Mouse (Mus musculus) limb, embryonic 11.5 days (tissue): Measurements from ENCODE around the gene Dctn3. TPM values are rescaled to one million over a fixed set of nuclear protein-coding genes. Genes with fewer than 3 reads are reported as not detected.
"Not testable (repeated sequence)": the region's sequence is repeated elsewhere in the genome, so short reads cannot be mapped to it uniquely, and the experiment has no call there.

Experiments
- ATAC-seq: fragments of 200-750 bp; cut with Nextera tagmentation; 2 replicates; pipeline ENCODE4 v1.8.0; 2017; ENCODE audit warnings: low read depth; ENCODE audit not compliant: insufficient number of reproducible peaks, low FRiP score, low TSS enrichment
- DNase-seq: peaks from one replicate; pipeline ENCODE4 v3.0.0-alpha.2; 2015; ENCODE audit warnings: low spot score
- H3K27ac ChIP-seq: fragments of 300-500 bp; sonication (generic); replicated peaks from 2 replicates; pipeline ENCODE4 v1.5.1; 2014; ENCODE audit warnings: low read depth, mild to moderate bottlenecking, low read length
- H3K27me3 ChIP-seq: fragments of 300-500 bp; sonication (generic); 2 replicates; pipeline ENCODE4 v1.6.1; 2014; ENCODE audit warnings: mild to moderate bottlenecking, low read length, mixed read lengths; ENCODE audit not compliant: control insufficient read depth, insufficient read depth
- H3K36me3 ChIP-seq: fragments of 300-500 bp; sonication (generic); 2 replicates; pipeline ENCODE4 v1.6.1; 2014; ENCODE audit warnings: mild to moderate bottlenecking, low read length, moderate library complexity, mixed read lengths; ENCODE audit not compliant: control insufficient read depth, insufficient read depth
- H3K4me1 ChIP-seq: fragments of 300-500 bp; sonication (generic); 2 replicates; pipeline ENCODE4 v1.6.1; 2014; ENCODE audit warnings: low read length, mixed read lengths; ENCODE audit not compliant: control insufficient read depth, insufficient read depth
- H3K4me2 ChIP-seq: fragments of 300-500 bp; sonication (generic); 2 replicates; pipeline ENCODE4 v1.6.1; 2014; ENCODE audit warnings: low read depth, mild to moderate bottlenecking, moderate library complexity; ENCODE audit not compliant: severe bottlenecking
- H3K4me3 ChIP-seq: fragments of 300-500 bp; sonication (generic); 2 replicates; pipeline ENCODE4 v1.5.1; 2014; ENCODE audit warnings: low read depth, low read length
- H3K9ac ChIP-seq: fragments of 300-500 bp; sonication (generic); 2 replicates; pipeline ENCODE4 v1.6.1; 2014; ENCODE audit warnings: mild to moderate bottlenecking, low read length
- H3K9me3 ChIP-seq: fragments of 300-500 bp; sonication (generic); 2 replicates; pipeline ENCODE4 v1.6.1; 2016; ENCODE audit warnings: low read length; ENCODE audit not compliant: control insufficient read depth
- WGBS: fragments of 180-500 bp; shearing (Covaris S2); extraction: QIAGEN DNeasy Blood & Tissue Kit; methylation state at CpG from one replicate; pipeline ENCODE4 v1.1.7; 2014; 5-methylcytosine and 5-hydroxymethylcytosine counted together
- polyA plus RNA-seq: library from polyadenylated mRNA; unstranded; fragments of >200 nt; fragmentation: Nextera tagmentation; extraction: Ambion mirVana; gene quantifications from 2 replicates; pipeline ENCODE4 v1.2.1, GENCODE M21; 2014

Gene Dctn3
- polyA plus RNA-seq, 1 experiment from 2014 or later = 104 TPM

DNA sequence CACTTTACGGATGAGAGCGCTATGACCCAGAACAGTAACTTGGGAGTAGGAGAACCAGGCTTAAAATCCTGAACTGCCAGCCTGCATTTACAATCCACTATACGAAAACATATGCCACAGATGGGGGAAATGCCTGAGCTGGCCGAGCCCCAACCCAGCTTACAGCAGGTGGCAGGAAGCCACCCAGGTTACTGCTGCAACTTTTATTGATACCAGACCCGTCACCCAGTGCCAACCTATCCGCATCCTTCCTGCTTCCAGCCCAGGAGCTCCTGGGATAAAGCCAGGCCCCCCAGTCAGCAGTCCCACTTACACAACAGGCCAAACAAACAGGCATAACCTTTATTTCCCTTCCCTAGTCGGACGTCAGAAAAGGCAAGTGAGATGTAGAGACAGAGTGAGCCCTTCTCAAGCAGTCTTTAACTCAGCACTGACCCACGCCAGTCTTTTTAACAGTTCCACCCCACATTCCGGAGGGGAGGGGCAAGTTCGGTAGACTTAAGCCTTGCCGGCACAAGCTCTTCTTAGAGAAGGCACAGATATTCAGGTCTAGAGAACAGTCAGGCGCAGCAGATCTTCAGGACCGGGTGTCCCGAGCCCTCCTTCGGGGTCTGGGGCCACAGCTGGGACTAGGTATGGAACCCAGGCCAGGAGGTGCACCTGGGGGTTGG, 11.1 kb downstream of the Dctn3 start:
- no peaks in the 10 kb centered on the region for H3K27me3 ChIP-seq
- no peak overlapping the region for H3K27ac ChIP-seq
- no peak for DNase-seq
- peaks cover 21% of the 10 kb centered on the region for H3K4me1 ChIP-seq
- ATAC-seq = no peak
- peak overlapping the region; percentile 80 for H3K4me3 ChIP-seq
- H3K36me3 ChIP-seq = 0 out of 2 replicates have a peak, but pooled peaks cover 3% of the 10 kb centered on the region
- H3K9ac ChIP-seq = no peak overlapping the region; the same call in 1 of the 2 replicates
- peak overlapping the region; percentile 93 for H3K4me2 ChIP-seq
- 76% methylated on average over 16 of the region's 16 CpGs for WGBS
- no peaks in the 10 kb centered on the region for H3K9me3 ChIP-seq

DNA sequence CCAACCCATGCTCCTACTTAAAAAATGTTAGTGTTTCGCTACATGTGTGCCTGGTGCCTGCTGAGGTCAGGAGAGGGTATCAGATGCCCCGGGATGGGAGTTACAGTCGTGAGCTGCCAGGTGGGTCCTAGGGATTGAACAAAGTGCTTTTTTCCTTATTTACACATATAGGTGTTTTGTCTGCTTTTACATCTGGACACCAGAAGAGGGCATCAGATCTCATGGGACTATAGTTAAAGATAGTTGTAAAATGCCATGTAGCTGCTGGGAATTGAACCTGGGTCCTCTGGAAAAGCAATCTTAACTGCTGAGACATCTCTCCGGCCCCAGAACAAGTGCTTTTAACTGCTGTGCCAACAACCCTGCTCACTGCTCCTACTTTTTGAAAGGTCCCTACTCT, 12.7 kb downstream of the Dctn3 start:
- H3K4me2 ChIP-seq = no peak overlapping the region
- WGBS = 72% methylated on average over 4 of the region's 4 CpGs
- no peak overlapping the region for H3K27ac ChIP-seq
- H3K36me3 ChIP-seq = 0 out of 2 replicates have a peak, but pooled peaks cover 3% of the 10 kb centered on the region
- H3K4me3 ChIP-seq = no peak overlapping the region
- DNase-seq (no peak), ATAC-seq (no peak)
- H3K9ac ChIP-seq = no peak overlapping the region
- H3K27me3 ChIP-seq = peaks cover 7% of the 10 kb centered on the region
- no peaks in the 10 kb centered on the region for H3K9me3 ChIP-seq
- peaks cover 13% of the 10 kb centered on the region for H3K4me1 ChIP-seq

DNA sequence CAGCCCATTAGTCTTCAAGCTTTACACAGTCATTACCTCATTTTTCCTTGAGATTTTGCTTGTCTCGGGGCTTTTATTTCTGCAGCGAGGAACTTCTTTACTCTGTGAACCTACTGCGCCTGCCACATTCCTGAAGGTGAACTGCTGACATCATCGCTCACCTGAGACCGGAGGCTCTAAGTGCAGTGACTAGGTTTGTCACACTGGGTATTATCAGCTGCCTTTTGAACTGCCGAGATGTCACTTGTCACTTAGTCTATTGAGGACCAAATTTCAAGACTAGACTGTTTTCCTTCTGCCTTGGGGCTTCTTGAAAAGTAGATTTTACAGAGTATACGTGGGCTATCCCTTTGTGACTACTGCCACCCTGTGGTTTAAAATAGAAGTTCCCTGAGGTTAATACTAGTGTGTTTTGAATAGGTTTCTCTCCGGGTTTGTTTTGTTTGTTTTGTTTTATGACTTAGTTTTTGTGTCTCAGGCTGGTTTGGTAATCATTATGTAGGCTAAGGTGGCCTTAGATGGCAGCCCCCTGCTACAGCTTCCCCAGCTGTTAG, 14.7 kb downstream of the Dctn3 start:
- H3K4me2 ChIP-seq = no peak overlapping the region
- no peak for DNase-seq

DNA sequence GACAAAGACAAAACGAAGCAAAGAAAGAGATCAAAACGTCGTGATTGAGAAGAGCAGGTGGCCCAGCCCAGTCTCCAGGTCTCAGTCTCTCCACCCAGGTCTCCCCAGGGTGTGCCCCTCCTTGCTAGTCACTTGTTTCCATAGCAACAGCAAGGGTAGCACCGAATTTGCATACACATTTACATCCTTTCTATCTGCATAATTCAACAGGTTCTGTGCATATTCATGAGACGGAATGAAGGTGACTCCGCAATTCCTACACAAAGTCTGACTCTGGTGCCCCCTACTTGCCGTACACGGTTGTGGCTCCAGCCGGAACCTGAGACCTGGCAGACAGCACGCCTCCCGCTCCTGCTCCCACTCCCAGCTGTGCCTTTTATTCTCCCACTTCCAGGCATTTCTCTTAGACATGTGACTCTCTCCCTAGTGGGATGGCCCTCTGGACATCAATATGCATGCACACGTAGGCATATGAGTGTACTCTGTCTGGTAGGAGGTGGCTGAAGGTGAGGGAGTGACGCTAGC, 15.9 kb downstream of the Dctn3 start:
- peaks cover 9% of the 10 kb centered on the region for H3K4me1 ChIP-seq
- H3K27ac ChIP-seq = no peak overlapping the region

More for the DNA sequence above, 14.7 kb downstream of the Dctn3 start:
- peaks cover 11% of the 10 kb centered on the region for H3K27me3 ChIP-seq
- no peak overlapping the region for H3K27ac ChIP-seq
- H3K4me1 ChIP-seq = peaks cover 15% of the 10 kb centered on the region
- no peak overlapping the region for H3K9ac ChIP-seq
- no peaks in the 10 kb centered on the region for H3K9me3 ChIP-seq
- 41% methylated on average over 8 of the region's 8 CpGs for WGBS
- 0 out of 2 replicates have a peak, but pooled peaks cover 3% of the 10 kb centered on the region for H3K36me3 ChIP-seq
- no peak for ATAC-seq
- no peak overlapping the region for H3K4me3 ChIP-seq

DNA sequence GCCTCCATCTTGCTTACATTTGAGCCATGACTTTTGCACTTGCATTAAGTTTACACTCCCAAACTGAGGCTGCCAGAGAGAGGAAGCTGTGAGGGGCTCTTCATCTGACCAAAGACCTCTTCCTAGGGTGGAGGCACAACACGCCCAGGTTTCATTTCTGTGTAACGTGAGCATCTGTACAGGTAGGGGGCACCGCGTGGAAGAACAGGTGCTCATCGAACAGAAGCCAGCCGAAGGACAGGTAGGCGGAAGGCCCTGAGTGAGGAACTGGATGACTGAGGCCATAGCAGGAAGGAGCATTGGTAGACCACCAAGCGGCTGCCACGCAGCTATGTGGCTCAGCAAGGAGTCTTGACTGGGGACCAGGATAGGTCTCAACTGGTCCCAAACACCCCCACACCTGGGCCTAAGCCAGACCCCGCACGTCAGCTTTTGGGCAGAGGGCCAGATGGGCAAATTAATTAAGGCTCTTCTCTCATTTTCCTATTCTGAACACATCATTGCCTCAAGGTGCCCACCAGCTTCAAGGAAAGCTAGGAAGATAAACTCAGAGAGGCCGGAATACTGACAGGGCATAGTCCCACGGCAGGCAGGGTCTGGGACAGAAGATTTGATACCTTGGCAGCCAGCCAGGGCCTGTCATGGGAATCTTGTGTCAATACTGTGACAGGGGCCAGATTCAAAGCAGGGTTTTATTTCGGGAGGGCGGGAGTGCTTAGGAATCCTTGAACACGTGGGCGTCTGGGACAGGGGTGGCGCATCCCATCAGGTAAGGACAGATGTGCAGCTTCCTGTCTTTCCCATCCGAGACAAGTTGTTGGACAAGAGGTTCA, 16.8 kb downstream of the Dctn3 start:
- H3K27ac ChIP-seq = no peak overlapping the region
- peaks cover 11% of the 10 kb centered on the region for H3K27me3 ChIP-seq
- H3K9ac ChIP-seq = no peak overlapping the region
- no peaks in the 10 kb centered on the region for H3K36me3 ChIP-seq
- H3K4me2 ChIP-seq = no peak overlapping the region
- 0 out of 2 replicates have a peak, but pooled peaks cover 2% of the 10 kb centered on the region for H3K4me1 ChIP-seq
- H3K9me3 ChIP-seq = no peaks in the 10 kb centered on the region
- ATAC-seq (no peak), DNase-seq (no peak)
- WGBS = 77% methylated on average over 19 of the region's 19 CpGs
- H3K4me3 ChIP-seq = no peak overlapping the region

More for the DNA sequence above, 15.9 kb downstream of the Dctn3 start:
- ATAC-seq = peak; percentile 56; the same call in 1 of the 2 replicates
- WGBS = 3% methylated on average over 13 of the region's 13 CpGs
- peak overlapping the region; percentile 13; the same call in 1 of the 2 replicates for H3K4me2 ChIP-seq
- H3K9ac ChIP-seq = no peak overlapping the region
- H3K4me3 ChIP-seq = no peak overlapping the region
- DNase-seq = peak; percentile 84
- peaks cover 11% of the 10 kb centered on the region for H3K27me3 ChIP-seq
- no peaks in the 10 kb centered on the region for H3K9me3 ChIP-seq
- H3K36me3 ChIP-seq = 0 out of 2 replicates have a peak, but pooled peaks cover under 1% of the 10 kb centered on the region

DNA sequence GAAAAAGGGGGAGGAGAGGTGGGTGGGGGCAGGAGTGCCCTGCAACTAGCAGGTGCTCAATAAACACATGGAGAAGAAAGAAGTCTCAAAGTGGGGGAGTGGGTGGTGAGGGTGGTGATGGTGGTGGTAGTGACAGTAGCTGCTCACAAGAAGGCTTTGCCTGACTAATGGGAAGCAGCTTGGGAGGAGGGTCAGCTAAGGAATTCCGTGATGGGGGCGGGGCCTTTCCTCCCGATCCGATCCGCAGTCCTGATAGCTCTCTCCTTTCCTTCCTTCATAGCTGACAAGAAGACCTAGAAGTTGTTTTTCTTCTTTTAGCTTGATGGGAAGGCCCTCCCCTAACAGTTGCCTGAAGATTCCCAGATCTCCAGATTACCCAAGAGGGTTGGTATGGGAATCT, 18.3 kb downstream of the Dctn3 start:
- no peaks in the 10 kb centered on the region for H3K9me3 ChIP-seq
- 0% methylated on average over 5 of the region's 5 CpGs for WGBS
- H3K36me3 ChIP-seq = no peaks in the 10 kb centered on the region
- H3K4me1 ChIP-seq = 0 out of 2 replicates have a peak, but pooled peaks cover 2% of the 10 kb centered on the region
- H3K4me2 ChIP-seq = no peak overlapping the region
- H3K4me3 ChIP-seq = no peak overlapping the region
- DNase-seq (no peak), ATAC-seq (no peak)
- H3K27me3 ChIP-seq = peaks cover 11% of the 10 kb centered on the region
- no peak overlapping the region for H3K27ac ChIP-seq
- no peak overlapping the region for H3K9ac ChIP-seq

DNA sequence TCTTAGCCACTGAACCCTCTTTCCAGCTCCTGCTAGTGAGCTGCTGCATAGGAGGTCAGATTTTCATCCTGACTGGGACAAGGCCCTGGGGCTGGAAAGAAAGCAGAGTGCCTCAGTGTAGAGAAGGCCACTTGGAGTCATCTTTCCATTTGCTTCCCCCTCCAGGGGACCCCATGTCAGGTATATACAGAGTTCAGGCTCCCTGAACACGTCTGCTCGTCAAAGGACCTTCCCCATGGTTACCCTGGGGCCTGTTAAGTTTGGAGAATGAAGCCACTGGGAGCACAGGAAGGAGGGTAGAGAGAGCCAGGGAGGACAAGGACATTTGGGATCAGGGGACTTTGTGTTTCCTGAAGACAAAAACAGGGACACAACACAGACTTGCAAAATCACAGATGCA, 20.7 kb downstream of the Dctn3 start:
- not testable (repeated sequence) for DNase-seq, H3K36me3 ChIP-seq, H3K4me2 ChIP-seq, H3K4me3 ChIP-seq, H3K27ac ChIP-seq, H3K9ac ChIP-seq, H3K4me1 ChIP-seq, H3K9me3 ChIP-seq, ATAC-seq
- 65% methylated on average over 2 of the region's 2 CpGs for WGBS
- H3K27me3 ChIP-seq = peaks cover 11% of the 10 kb centered on the region

DNA sequence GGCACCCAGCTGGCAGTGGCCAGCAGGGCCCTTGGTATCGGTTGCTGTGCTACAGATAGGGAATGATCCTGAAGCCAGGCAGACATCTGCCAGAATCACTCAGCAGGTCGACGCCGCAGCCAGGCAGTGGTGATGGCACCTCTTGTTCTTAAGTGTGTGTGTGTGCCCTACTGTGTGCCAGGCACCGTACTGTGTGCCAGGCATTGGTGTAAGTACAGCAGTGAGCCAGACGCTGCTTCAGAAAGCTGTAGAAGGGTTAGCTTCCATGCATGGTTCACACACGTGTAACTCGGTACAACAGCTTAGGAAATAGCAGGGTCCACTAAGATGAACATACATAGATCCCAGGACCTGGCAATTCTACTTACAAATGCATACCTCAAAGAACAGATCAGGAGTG, 22.7 kb downstream of the Dctn3 start:
- not testable (repeated sequence) for H3K36me3 ChIP-seq, DNase-seq, H3K27me3 ChIP-seq, ATAC-seq, H3K27ac ChIP-seq, H3K4me2 ChIP-seq, H3K9ac ChIP-seq, H3K4me1 ChIP-seq, H3K9me3 ChIP-seq, H3K4me3 ChIP-seq
- WGBS = 86% methylated on average over 1 of the region's 8 CpGs
